Mouse (Mus musculus): ENCODE results near the gene Mif. TPM values are rescaled to one million over a fixed set of nuclear protein-coding genes. Genes with fewer than 3 reads are reported as not detected.

The Mif gene
- total RNA-seq, 1 experiment: 1,434 TPM

DNA sequence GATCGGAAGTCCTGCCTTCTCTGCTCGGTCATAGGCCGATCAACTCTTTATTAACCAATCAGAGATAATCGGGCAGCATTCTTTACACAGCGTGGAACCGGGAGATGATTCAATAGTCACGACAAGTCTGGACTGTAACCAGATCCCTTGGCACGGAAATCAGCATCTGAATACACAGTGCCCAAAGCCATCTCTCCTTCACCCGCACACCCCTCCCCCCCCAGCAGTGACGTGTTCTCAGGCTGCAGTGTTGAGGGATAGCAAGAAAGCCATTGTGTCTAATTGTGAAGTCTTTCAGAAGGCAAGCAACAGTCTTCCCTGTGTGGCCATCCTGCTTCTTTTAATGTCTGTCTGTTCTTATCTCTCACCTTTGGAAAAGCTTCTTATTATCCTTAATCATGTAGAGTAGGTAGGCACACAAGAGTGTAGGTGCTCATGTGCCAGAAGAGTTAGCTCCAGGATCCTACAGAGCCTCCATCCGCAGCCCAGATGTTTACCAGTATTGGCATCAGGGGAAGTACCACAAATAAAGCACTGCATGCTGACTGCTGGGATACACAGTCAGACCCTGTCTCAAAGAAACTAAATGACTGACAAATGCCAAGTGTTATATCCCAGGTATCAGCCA lies 13.0 kb upstream of the Mif start:
- H3K36me3 ChIP-seq (ENCODE audit: control insufficient read depth, insufficient read depth, low read length, poor library complexity, severe bottlenecking): no peaks in the 10 kb centered on the region
- H3K4me3 ChIP-seq (ENCODE audit: insufficient read depth in 1 of 2, low read depth in 1 of 2, low read length in 2 of 2, poor library complexity in 1 of 2, severe bottlenecking in 1 of 2): peak overlapping the region; percentile 10 to 51
- TF ChIP-seq MAFK (IDR thresholded peaks at IDR 0.05; ENCODE audit: insufficient read depth, low read depth, low read length) (no peak), CHD2 (IDR thresholded peaks at IDR 0.05; ENCODE audit: low read depth, low read length) (no peak; the same call in 1 of the 2 replicates), ZNF384 (IDR thresholded peaks at IDR 0.05; ENCODE audit: low read depth, low read length) (no peak), HCFC1 (IDR thresholded peaks at IDR 0.05; ENCODE audit: borderline replicate concordance, insufficient read depth, low read length) (no peak), ZC3H11A (IDR thresholded peaks at IDR 0.05; ENCODE audit: borderline replicate concordance, low read depth, low read length) (no peak)
- no peaks in the 10 kb centered on the region for H3K9me3 ChIP-seq (ENCODE audit: control insufficient read depth, insufficient read depth, low read depth, low read length)
- DNase-seq (ENCODE audit: low read depth, low spot score): peak; percentile 90
- in situ Hi-C loops (cut with MboI; ENCODE audit: low sequenced_read_pairs in 2 of 2, unreplicated experiment in 2 of 2): no loop called here
- peak overlapping the region; percentile 35; the same call in 1 of the 2 replicates for H3K9ac ChIP-seq (ENCODE audit: insufficient read depth, low read depth, low read length, poor library complexity, severe bottlenecking)
- peaks cover 4 to 17% of the 10 kb centered on the region in 2 experiments; a peak in 3 of 4 replicates for H3K4me1 ChIP-seq (ENCODE audit: control insufficient read depth in 2 of 2, insufficient read depth in 2 of 2, low read length in 2 of 2, poor library complexity in 1 of 2)
- H3K27ac ChIP-seq (ENCODE audit: insufficient read depth, low read depth, low read length, poor library complexity, severe bottlenecking): peak overlapping the region; percentile 81

- Histone ChIP-seq H3K27ac (ENCODE audit: insufficient read depth, low read depth, low read length, poor library complexity, severe bottlenecking) (peak overlapping the region; percentile 89), H3K4me3 (ENCODE audit: insufficient read depth in 1 of 2, low read depth in 1 of 2, low read length in 2 of 2, poor library complexity in 1 of 2, severe bottlenecking in 1 of 2) (peak overlapping the region; percentile 52 to 63)
- TF ChIP-seq MAFK (IDR thresholded peaks at IDR 0.05; ENCODE audit: insufficient read depth, low read depth, low read length) (no peak), ZC3H11A (IDR thresholded peaks at IDR 0.05; ENCODE audit: borderline replicate concordance, low read depth, low read length) (no peak), ZNF384 (IDR thresholded peaks at IDR 0.05; ENCODE audit: low read depth, low read length) (no peak), CHD2 (IDR thresholded peaks at IDR 0.05; ENCODE audit: low read depth, low read length) (no peak), HCFC1 (IDR thresholded peaks at IDR 0.05; ENCODE audit: borderline replicate concordance, insufficient read depth, low read length) (no peak)
Measured at GRCm38 (mm10) chr10:75872025-75872914, 12.2 kb upstream of the Mif start.

DNA sequence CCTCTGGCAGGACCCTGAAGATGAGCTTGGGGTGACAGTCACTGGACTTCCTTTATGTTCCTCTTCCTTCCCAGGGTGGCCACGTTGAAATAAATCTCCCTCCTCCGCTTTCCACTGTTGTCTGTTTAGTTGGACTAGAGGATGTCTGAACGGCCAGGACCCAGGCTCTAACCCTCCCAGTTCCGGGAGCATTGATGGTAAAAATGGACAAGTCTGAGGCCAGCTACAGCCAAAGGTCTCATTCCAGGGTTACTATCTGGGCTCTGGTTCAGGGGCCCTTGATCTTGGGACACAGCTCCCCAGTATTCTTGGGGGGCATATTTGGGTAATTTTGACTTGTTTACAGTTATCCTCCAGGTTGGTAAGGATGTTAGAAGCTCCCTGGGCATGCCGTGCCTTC lies 1.5 kb upstream of the Mif start:
- Histone ChIP-seq H3K4me3 (ENCODE audit: insufficient read depth in 1 of 2, low read depth in 1 of 2, low read length in 2 of 2, poor library complexity in 1 of 2, severe bottlenecking in 1 of 2) (no peak overlapping the region), H3K9me3 (ENCODE audit: control insufficient read depth, insufficient read depth, low read depth, low read length) (no peaks in the 10 kb centered on the region), H3K36me3 (ENCODE audit: control insufficient read depth, insufficient read depth, low read length, poor library complexity, severe bottlenecking) (peaks cover 27% of the 10 kb centered on the region), H3K4me1 (ENCODE audit: control insufficient read depth in 2 of 2, insufficient read depth in 2 of 2, low read length in 2 of 2, poor library complexity in 1 of 2) (peaks cover 4 to 20% of the 10 kb centered on the region in 2 experiments; a peak in 3 of 4 replicates), H3K27ac (ENCODE audit: insufficient read depth, low read depth, low read length, poor library complexity, severe bottlenecking) (no peak overlapping the region), H3K9ac (ENCODE audit: insufficient read depth, low read depth, low read length, poor library complexity, severe bottlenecking) (no peak overlapping the region)
- DNase-seq (ENCODE audit: low read depth, low spot score): no peak
- in situ Hi-C loops (cut with MboI; ENCODE audit: low sequenced_read_pairs in 2 of 2, unreplicated experiment in 2 of 2): no loop called here
- TF ChIP-seq ZNF384 (IDR thresholded peaks at IDR 0.05; ENCODE audit: low read depth, low read length) (no peak), ZC3H11A (IDR thresholded peaks at IDR 0.05; ENCODE audit: borderline replicate concordance, low read depth, low read length) (no peak)

More at GRCm38 (mm10) chr10:75872025-75872914, 12.2 kb upstream of the Mif start:
- H3K36me3 ChIP-seq (ENCODE audit: control insufficient read depth, insufficient read depth, low read length, poor library complexity, severe bottlenecking): no peaks in the 10 kb centered on the region
- H3K4me1 ChIP-seq (ENCODE audit: control insufficient read depth in 2 of 2, insufficient read depth in 2 of 2, low read length in 2 of 2, poor library complexity in 1 of 2): peaks cover 4 to 17% of the 10 kb centered on the region in 2 experiments; a peak in 3 of 4 replicates
- peak overlapping the region; percentile 80 for H3K9ac ChIP-seq (ENCODE audit: insufficient read depth, low read depth, low read length, poor library complexity, severe bottlenecking)
- H3K9me3 ChIP-seq (ENCODE audit: control insufficient read depth, insufficient read depth, low read depth, low read length): no peaks in the 10 kb centered on the region
- in situ Hi-C loops (cut with MboI; ENCODE audit: low sequenced_read_pairs in 2 of 2, unreplicated experiment in 2 of 2): no loop called here
- DNase-seq (ENCODE audit: low read depth, low spot score): no peak

GRCm38 (mm10) chr10:75860746-75861145 lies 706 bp upstream of the Mif start:
- in situ Hi-C loops (cut with MboI; ENCODE audit: low sequenced_read_pairs in 2 of 2, unreplicated experiment in 2 of 2): no loop called here
- no peak for DNase-seq (ENCODE audit: low read depth, low spot score)
- H3K4me3 ChIP-seq (ENCODE audit: insufficient read depth in 1 of 2, low read depth in 1 of 2, low read length in 2 of 2, poor library complexity in 1 of 2, severe bottlenecking in 1 of 2): 0 out of 4 replicates have a peak overlapping the region, but pooled peaks of 1 of the 2 experiments have one; percentile 89
- peaks cover 4 to 22% of the 10 kb centered on the region in 2 experiments; a peak in 3 of 4 replicates for H3K4me1 ChIP-seq (ENCODE audit: control insufficient read depth in 2 of 2, insufficient read depth in 2 of 2, low read length in 2 of 2, poor library complexity in 1 of 2)
- peak overlapping the region; percentile 52 for H3K9ac ChIP-seq (ENCODE audit: insufficient read depth, low read depth, low read length, poor library complexity, severe bottlenecking)
- TF ChIP-seq ZNF384 (IDR thresholded peaks at IDR 0.05; ENCODE audit: low read depth, low read length): no peak
- TF ChIP-seq ZC3H11A (IDR thresholded peaks at IDR 0.05; ENCODE audit: borderline replicate concordance, low read depth, low read length): no peak
- TF ChIP-seq CHD2 (IDR thresholded peaks at IDR 0.05; ENCODE audit: low read depth, low read length): no peak
- no peak for TF ChIP-seq HCFC1 (IDR thresholded peaks at IDR 0.05; ENCODE audit: borderline replicate concordance, insufficient read depth, low read length)
- no peak for TF ChIP-seq MAFK (IDR thresholded peaks at IDR 0.05; ENCODE audit: insufficient read depth, low read depth, low read length)
- H3K27ac ChIP-seq (ENCODE audit: insufficient read depth, low read depth, low read length, poor library complexity, severe bottlenecking): peak overlapping the region; percentile 61; the same call in 1 of the 2 replicates
- no peaks in the 10 kb centered on the region for H3K9me3 ChIP-seq (ENCODE audit: control insufficient read depth, insufficient read depth, low read depth, low read length)
- H3K36me3 ChIP-seq (ENCODE audit: control insufficient read depth, insufficient read depth, low read length, poor library complexity, severe bottlenecking): peaks cover 30% of the 10 kb centered on the region

Measured in ES-E14 (cell line).